Mouse (Mus musculus) kidney, postnatal 0 days (tissue): ENCODE measurements at regions not wholly inside any gene's neighbourhood (a gene's known extent, or its start where the extent isn't known, plus 50 kb on each side); places are given as distances from the start of the nearest gene placed in this dataset.

Source experiments
- ATAC-seq: fragments of 200-750 bp; cut with Nextera tagmentation; replicated peaks from 2 replicates; pipeline ENCODE4 v1.8.0; 2017; ENCODE audit warnings: low read depth, moderate number of reproducible peaks, moderate TSS enrichment, moderate library complexity; ENCODE audit not compliant: low FRiP score
- DNase-seq: peaks from one replicate; pipeline ENCODE4 v3.0.0-alpha.2; 2016; ENCODE audit warnings: low spot score
- H3K27ac ChIP-seq: fragments of 300-500 bp; sonication (generic); 2 replicates; pipeline ENCODE4 v1.5.1; 2014; ENCODE audit warnings: mild to moderate bottlenecking
- H3K27me3 ChIP-seq: fragments of 300-500 bp; sonication (generic); 2 replicates; pipeline ENCODE4 v1.6.1; 2014; ENCODE audit warnings: low read length, mixed read lengths; ENCODE audit not compliant: insufficient read depth
- H3K36me3 ChIP-seq: fragments of 300-500 bp; sonication (generic); 2 replicates; pipeline ENCODE4 v1.6.1; 2014; ENCODE audit warnings: low read length, mixed read lengths; ENCODE audit not compliant: insufficient read depth
- H3K4me1 ChIP-seq: fragments of 300-500 bp; sonication (generic); replicated peaks from 2 replicates; pipeline ENCODE4 v1.6.1; 2014; ENCODE audit warnings: antibody characterized with exemption, low read length, mixed read lengths; ENCODE audit not compliant: insufficient read depth
- H3K4me2 ChIP-seq: fragments of 300-500 bp; sonication (generic); 2 replicates; pipeline ENCODE4 v1.6.1; 2014; ENCODE audit warnings: mild to moderate bottlenecking, low read length, moderate library complexity, mixed read lengths
- H3K4me3 ChIP-seq: fragments of 300-500 bp; sonication (generic); replicated peaks from 2 replicates; pipeline ENCODE4 v1.5.1; 2014; ENCODE audit warnings: low read depth, low read length
- H3K9ac ChIP-seq: fragments of 300-500 bp; sonication (generic); 2 replicates; pipeline ENCODE4 v1.6.1; 2014; ENCODE audit warnings: low read depth, low read length
- H3K9me3 ChIP-seq: fragments of 300-500 bp; sonication (generic); replicated peaks from 2 replicates; pipeline ENCODE4 v1.6.1; 2016; ENCODE audit warnings: low read length, inconsistent platforms, mixed read lengths
- CTCF ChIP-seq: IDR thresholded peaks from 2 replicates; pipeline ENCODE4 v1.5.1; 2016; ENCODE audit warnings: antibody characterized with exemption, low read depth, mild to moderate bottlenecking, moderate library complexity
- WGBS: fragments of 180-500 bp; shearing (Covaris S2); extraction: QIAGEN DNeasy Blood & Tissue Kit; methylation state at CpG from one replicate; pipeline ENCODE4 v1.1.7; 2014; 5-methylcytosine and 5-hydroxymethylcytosine counted together

GRCm38 (mm10) chr14:64573773-64574172 is 469.7 kb downstream of the Prss52 start:
- ATAC-seq (no peak), DNase-seq (no peak)
- no peaks in the 10 kb centered on the region for H3K4me1 ChIP-seq
- H3K27me3 ChIP-seq = no peaks in the 10 kb centered on the region
- H3K4me2 ChIP-seq = no peak overlapping the region
- no peak for TF ChIP-seq CTCF
- H3K9ac ChIP-seq = no peak overlapping the region
- no peak overlapping the region for H3K27ac ChIP-seq
- H3K4me3 ChIP-seq = no peak overlapping the region
- WGBS = 74% methylated on average over 5 of the region's 5 CpGs
- H3K9me3 ChIP-seq = no peaks in the 10 kb centered on the region
- no peaks in the 10 kb centered on the region for H3K36me3 ChIP-seq

GRCm38 (mm10) chr14:64574277-64574676 is 470.2 kb downstream of the Prss52 start:
- H3K4me1 ChIP-seq = no peaks in the 10 kb centered on the region
- no peak for DNase-seq
- H3K4me2 ChIP-seq = no peak overlapping the region
- H3K4me3 ChIP-seq = no peak overlapping the region
- no peaks in the 10 kb centered on the region for H3K36me3 ChIP-seq
- no peak overlapping the region for H3K27ac ChIP-seq
- H3K9me3 ChIP-seq = no peaks in the 10 kb centered on the region
- no peaks in the 10 kb centered on the region for H3K27me3 ChIP-seq
- TF ChIP-seq CTCF = no peak
- no peak overlapping the region for H3K9ac ChIP-seq
- ATAC-seq = no peak
- WGBS = 50% methylated on average over 7 of the region's 7 CpGs

GRCm38 (mm10) chr14:64574773-64575172 is 470.7 kb downstream of the Prss52 start:
- no peak for DNase-seq
- WGBS = 58% methylated on average over 6 of the region's 6 CpGs
- TF ChIP-seq CTCF = no peak
- H3K9me3 ChIP-seq = no peaks in the 10 kb centered on the region
- no peak overlapping the region for H3K27ac ChIP-seq
- no peak overlapping the region for H3K9ac ChIP-seq
- H3K4me3 ChIP-seq = no peak overlapping the region
- no peak overlapping the region for H3K4me2 ChIP-seq
- no peak for ATAC-seq
- no peaks in the 10 kb centered on the region for H3K36me3 ChIP-seq
- H3K4me1 ChIP-seq = no peaks in the 10 kb centered on the region
- 0 out of 2 replicates have a peak, but pooled peaks cover under 1% of the 10 kb centered on the region for H3K27me3 ChIP-seq

GRCm38 (mm10) chr14:64575954-64576353 is 471.9 kb downstream of the Prss52 start:
- Histone ChIP-seq H3K36me3 (no peaks in the 10 kb centered on the region), H3K4me3 (no peak overlapping the region), H3K27ac (no peak overlapping the region), H3K4me1 (no peaks in the 10 kb centered on the region), H3K9ac (no peak overlapping the region), H3K27me3 (0 out of 2 replicates have a peak, but pooled peaks cover 7% of the 10 kb centered on the region), H3K4me2 (no peak overlapping the region), H3K9me3 (no peaks in the 10 kb centered on the region)
- WGBS = 74% methylated on average over 4 of the region's 4 CpGs
- TF ChIP-seq CTCF = no peak
- DNase-seq = no peak
- ATAC-seq = no peak

- DNase-seq (no peak), ATAC-seq (no peak)
- Histone ChIP-seq H3K4me3 (no peak overlapping the region), H3K36me3 (no peaks in the 10 kb centered on the region), H3K9me3 (no peaks in the 10 kb centered on the region), H3K4me1 (no peaks in the 10 kb centered on the region), H3K27me3 (peaks cover 22% of the 10 kb centered on the region), H3K9ac (no peak overlapping the region), H3K4me2 (no peak overlapping the region), H3K27ac (no peak overlapping the region)
- TF ChIP-seq CTCF = no peak
- WGBS = 72% methylated on average over 4 of the region's 4 CpGs
Measured at GRCm38 (mm10) chr14:64580086-64580485, 476.0 kb downstream of the Prss52 start.

GRCm38 (mm10) chr14:64580862-64581261 is 476.8 kb downstream of the Prss52 start:
- peaks cover 30% of the 10 kb centered on the region for H3K27me3 ChIP-seq

GRCm38 (mm10) chr14:64581705-64582104 is 477.6 kb downstream of the Prss52 start:
- Histone ChIP-seq H3K27ac (no peak overlapping the region), H3K36me3 (no peaks in the 10 kb centered on the region), H3K4me3 (no peak overlapping the region), H3K4me2 (no peak overlapping the region), H3K9me3 (no peaks in the 10 kb centered on the region), H3K27me3 (peaks cover 35% of the 10 kb centered on the region), H3K4me1 (peaks cover under 1% of the 10 kb centered on the region; the same call in 1 of the 2 replicates), H3K9ac (no peak overlapping the region)
- 17% methylated on average over 7 of the region's 7 CpGs for WGBS
- no peak for ATAC-seq
- DNase-seq = no peak
- TF ChIP-seq CTCF = no peak

More at GRCm38 (mm10) chr14:64580862-64581261, 476.8 kb downstream of the Prss52 start:
- Histone ChIP-seq H3K27ac (no peak overlapping the region), H3K9ac (no peak overlapping the region), H3K4me3 (no peak overlapping the region), H3K4me2 (no peak overlapping the region), H3K9me3 (no peaks in the 10 kb centered on the region), H3K4me1 (no peaks in the 10 kb centered on the region), H3K36me3 (no peaks in the 10 kb centered on the region)
- WGBS = 31% methylated on average over 6 of the region's 6 CpGs
- ATAC-seq (no peak), DNase-seq (no peak)
- TF ChIP-seq CTCF = no peak
